Mouse (Mus musculus) erythroblast, adult 5-6 weeks (primary cell): ENCODE data around the gene Nalcn. TPM values are rescaled to one million over a fixed set of nuclear protein-coding genes. Genes with fewer than 3 reads are reported as not detected.
"Not testable (repeated sequence)": the region's sequence is repeated elsewhere in the genome, so short reads cannot be mapped to it uniquely, and the experiment has no call there.

ENCODE experiments used
- ATAC-seq: replicated peaks from 2 replicates; pipeline ENCODE4 v1.8.0; 2016; ENCODE audit warnings: moderate number of reproducible peaks, mild to moderate bottlenecking, moderate TSS enrichment, inconsistent platforms; ENCODE audit not compliant: poor library complexity, low FRiP score, severe bottlenecking
- total RNA-seq, 2 experiments: library from RNA; stranded (forward) in 1 of 2; stranded (reverse) in 1 of 2; fragments of 150-400 nt in 1 of 2; fragments of 200-764, 138-1000 nt in 1 of 2; gene quantifications; 2 replicates each; pipeline versions ENCODE4 v1.2.3 to v1.2.4; 2015 to 2017; ENCODE audit warnings: low replicate concordance in 2 of 2

The Nalcn gene
- total RNA-seq (2015; ENCODE audit: low replicate concordance) (not detected in 2 replicates), total RNA-seq (2017; ENCODE audit: low replicate concordance) (0.60 TPM in 1 of 2 replicates, not detected in the other)

- no peak for ATAC-seq
Measured at GRCm38 (mm10) chr14:123626501-123627179, at the start of gene Nalcn. Gene Nalcn, minus strand, starts transcription at chr14:123627144.

GRCm38 (mm10) chr14:123671076-123671475, 44.1 kb upstream of the Nalcn start:
- not testable (repeated sequence) for ATAC-seq

- ATAC-seq = no peak
Measured at GRCm38 (mm10) chr14:123664451-123664850, 37.5 kb upstream of the Nalcn start.

- no peak for ATAC-seq
Measured at GRCm38 (mm10) chr14:123663206-123663605, 36.3 kb upstream of the Nalcn start.

- no peak for ATAC-seq
Measured at GRCm38 (mm10) chr14:123662386-123662785, 35.4 kb upstream of the Nalcn start.

GRCm38 (mm10) chr14:123661091-123661491, 34.1 kb upstream of the Nalcn start:
- no peak for ATAC-seq

- no peak for ATAC-seq
Measured at GRCm38 (mm10) chr14:123659921-123660385, 33.0 kb upstream of the Nalcn start, which contains the start of gene Itgbl1. Gene Itgbl1, plus strand, starts transcription at chr14:123659971.

GRCm38 (mm10) chr14:123627180-123627562, 227 bp upstream of the Nalcn start:
- ATAC-seq = no peak

GRCm38 (mm10) chr14:123622969-123623368, 4.0 kb downstream of the Nalcn start:
- ATAC-seq = no peak

- ATAC-seq = no peak
Measured at GRCm38 (mm10) chr14:123595265-123595664, 31.7 kb downstream of the Nalcn start.

- no peak for ATAC-seq
Measured at GRCm38 (mm10) chr14:123587412-123587811, 39.5 kb downstream of the Nalcn start.

GRCm38 (mm10) chr14:123582433-123582832, 44.5 kb downstream of the Nalcn start:
- no peak for ATAC-seq

GRCm38 (mm10) chr14:123575356-123575755, 51.6 kb downstream of the Nalcn start:
- ATAC-seq = no peak

GRCm38 (mm10) chr14:123574936-123575335, 52.0 kb downstream of the Nalcn start:
- ATAC-seq = no peak

- no peak for ATAC-seq
Measured at GRCm38 (mm10) chr14:123566599-123566998, 60.3 kb downstream of the Nalcn start.

- ATAC-seq = no peak
Measured at GRCm38 (mm10) chr14:123555533-123555932, 71.4 kb downstream of the Nalcn start.

- no peak for ATAC-seq
Measured at GRCm38 (mm10) chr14:123554936-123555335, 72.0 kb downstream of the Nalcn start.

GRCm38 (mm10) chr14:123542362-123542761, 84.6 kb downstream of the Nalcn start:
- ATAC-seq = no peak

- no peak for ATAC-seq
Measured at GRCm38 (mm10) chr14:123535636-123536035, 91.3 kb downstream of the Nalcn start.

- ATAC-seq = no peak
Measured at GRCm38 (mm10) chr14:123533000-123533399, 93.9 kb downstream of the Nalcn start.

- no peak for ATAC-seq
Measured at GRCm38 (mm10) chr14:123531271-123531670, 95.7 kb downstream of the Nalcn start.

GRCm38 (mm10) chr14:123529143-123529542, 97.8 kb downstream of the Nalcn start:
- ATAC-seq = no peak
